Mouse (Mus musculus): ENCODE measurements around the gene Prr5. TPM values are rescaled to one million over a fixed set of nuclear protein-coding genes. Genes with fewer than 3 reads are reported as not detected.

The Prr5 gene
- total RNA-seq, 4 experiments from 2014 or later, result 1.1 to 3.5 (median 2.3) TPM

DNA sequence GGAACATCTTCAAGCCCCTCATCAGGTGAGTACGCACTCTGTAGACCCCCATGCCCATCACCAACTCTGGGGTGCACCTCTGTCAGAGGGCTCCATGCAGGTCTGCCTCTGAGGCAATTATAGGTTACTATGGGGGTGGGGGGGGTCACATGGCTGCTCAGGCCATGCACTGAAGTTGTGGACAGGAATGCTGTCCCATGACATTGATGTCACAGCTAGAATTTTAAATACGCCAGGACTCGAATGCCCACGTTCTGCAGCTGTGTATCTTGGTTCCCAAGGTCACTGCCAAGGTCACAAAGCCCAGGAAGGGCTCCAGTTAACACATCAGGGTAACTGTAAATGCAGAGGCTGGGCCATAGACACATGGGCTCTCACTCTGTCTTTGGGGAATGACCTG lies 76.4 kb downstream of the Prr5 start:
- DNase-seq (ENCODE audit: low spot score in 2 of 2), result no peak

Other genes starting within 250 kb of the Prr5 start
- gene Shisal1, start 222.5 kb upstream of the Prr5 start, total RNA-seq (2022), result 1 to 10 TPM in 2 of 4 experiments, under 1 TPM in 2; 0.31 to 1.1 (median 0.76) TPM
- gene Rtl6, start 111.8 kb upstream of the Prr5 start, total RNA-seq (2022), result 1 to 10 TPM; 2.9 to 4.9 (median 3.7) TPM
- under 1 TPM in 2 of 4 experiments, not detected in 2; 0.31 to 0.32 TPM for gene Arhgap8, start 50.4 kb downstream of the Prr5 start, total RNA-seq (2022)
- gene Phf21b, start 186.4 kb downstream of the Prr5 start, total RNA-seq (2022), result under 1 TPM in 3 of 4 experiments, not detected in 1; 0.19 to 0.22 (median 0.21) TPM

Data from gastrocnemius, adult 8-10 months (tissue).